Mouse (Mus musculus): ENCODE data around the gene Fancc.

DNA sequence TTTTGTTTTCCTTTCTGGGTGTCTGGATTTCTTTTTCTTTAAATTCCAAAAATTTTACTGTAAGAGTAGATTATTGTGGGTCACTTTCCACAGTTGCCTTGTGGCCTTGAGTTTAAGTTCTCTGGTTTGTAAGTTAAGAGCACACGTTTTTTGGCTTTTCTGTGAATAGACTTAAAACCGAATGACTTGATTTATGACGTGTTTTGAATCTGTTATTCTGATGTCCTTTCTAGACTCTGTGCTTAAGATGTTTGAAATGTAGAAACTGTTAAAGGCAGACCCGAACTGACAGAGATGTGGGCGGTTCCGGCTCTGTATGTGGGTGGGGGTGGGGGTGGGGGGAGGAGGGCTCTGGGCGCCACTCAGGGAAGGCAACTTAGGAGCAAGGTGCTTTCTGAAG lies 250.0 kb downstream of the Fancc start:
- TF ChIP-seq MYOG (IDR thresholded peaks at IDR 0.05; ENCODE audit: control insufficient read depth in 1 of 3, insufficient read depth in 1 of 3, insufficient read length in 2 of 3, low read depth in 2 of 3) (no peak), POLR2AphosphoS2 (IDR thresholded peaks at IDR 0.05; ENCODE audit: insufficient read length, low read depth) (no peak), TCF12 (IDR thresholded peaks at IDR 0.05; ENCODE audit: insufficient read depth, poor library complexity, severe bottlenecking) (no peak), E2F4 (IDR thresholded peaks at IDR 0.05; ENCODE audit: insufficient read depth) (no peak), POLR2A (IDR thresholded peaks at IDR 0.05; ENCODE audit: insufficient read length, low read depth) (no peak), CEBPB (IDR thresholded peaks at IDR 0.05; ENCODE audit: insufficient read depth, poor library complexity, severe bottlenecking) (no peak), USF1 (IDR thresholded peaks at IDR 0.05; ENCODE audit: low read depth) (no peak), REST (IDR thresholded peaks at IDR 0.05; ENCODE audit: insufficient read depth, insufficient read length) (no peak)

Data from myocyte (in vitro differentiated cells).